Mouse (Mus musculus) CH12.LX (cell line): ENCODE results near the gene Cebpe.

Source experiments
- CTCF ChIP-seq, 2 experiments: IDR thresholded peaks in 1 of 2; conservative IDR thresholded peaks in 1 of 2; 2 replicates each; pipeline ENCODE4 v1.5.1; 2011 to 2012; ENCODE audit warnings: low read depth in 2 of 2, low read length in 2 of 2, improper control_type of control experiment in 1 of 2, inconsistent platforms in 1 of 2, mild to moderate bottlenecking in 1 of 2, moderate library complexity in 1 of 2
- NELFE ChIP-seq: IDR thresholded peaks from 2 replicates; pipeline ENCODE4 v1.6.1; 2011; ENCODE audit warnings: low read depth, low read length, improper control_type of control experiment
- UBTF ChIP-seq: IDR thresholded peaks from 2 replicates; pipeline ENCODE4 v1.6.1; 2012; ENCODE audit warnings: low read depth, mild to moderate bottlenecking, inconsistent platforms, low read length, improper control_type of control experiment, moderate library complexity
- USF1 ChIP-seq: IDR thresholded peaks from 2 replicates; pipeline ENCODE4 v1.6.1; 2014; ENCODE audit warnings: low read depth, mild to moderate bottlenecking, inconsistent platforms, low read length, improper control_type of control experiment

DNA sequence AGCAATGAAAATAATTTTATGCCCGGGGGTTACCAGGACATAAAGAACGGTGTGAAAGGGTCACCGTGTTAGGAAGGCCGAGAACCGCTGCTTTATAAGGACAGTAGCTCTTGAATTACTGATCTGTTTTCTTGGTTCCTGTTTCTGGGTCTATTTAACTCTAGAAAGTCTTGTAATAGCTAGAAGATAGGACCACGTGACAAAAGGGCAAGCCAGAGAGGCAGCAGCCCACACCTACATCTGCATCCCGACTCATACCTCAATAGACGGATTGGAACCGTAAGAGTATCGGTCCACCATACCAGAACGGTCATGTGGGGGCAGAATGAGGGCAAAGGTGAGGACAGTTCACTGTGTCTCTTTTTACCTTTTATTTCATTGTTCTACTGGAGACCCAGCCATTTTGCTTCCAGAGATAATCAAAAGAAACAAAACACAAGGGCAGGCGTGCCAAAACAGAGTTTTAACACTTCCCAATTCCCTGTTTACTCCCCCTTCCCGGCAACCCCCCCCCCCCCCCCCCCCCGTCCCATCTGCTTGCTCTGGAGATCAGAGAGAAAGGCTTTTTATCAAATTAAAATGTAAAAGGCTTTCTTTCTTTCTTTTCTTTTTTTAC is 42.1 kb upstream of the Cebpe start:
- no peak for TF ChIP-seq UBTF
- peak; percentile 74 for TF ChIP-seq USF1
- TF ChIP-seq CTCF (conservative IDR thresholded peaks at IDR 0.05 in 1 of 2, IDR thresholded peaks at IDR 0.05 in 1 of 2; ENCODE audit: low read depth in 2 of 2, low read length in 2 of 2), result no peak
- no peak for TF ChIP-seq NELFE
